Mouse (Mus musculus): ENCODE results near the gene Hrh1. TPM values are rescaled to one million over a fixed set of nuclear protein-coding genes. Genes with fewer than 3 reads are reported as not detected.

Hrh1 gene
- polyA plus RNA-seq, 1 experiment from 2014 or later = 0.59 TPM

GRCm38 (mm10) chr6:114434524-114434923 lies 36.8 kb downstream of the Hrh1 start:
- ATAC-seq (ENCODE audit: low FRiP score) = no peak
- H3K4me1 ChIP-seq = peaks cover 15% of the 10 kb centered on the region
- 79% methylated on average over 5 of the region's 5 CpGs for WGBS
- H3K36me3 ChIP-seq = no peaks in the 10 kb centered on the region
- H3K9me3 ChIP-seq (replicated peaks) = no peaks in the 10 kb centered on the region
- H3K9ac ChIP-seq (replicated peaks) = no peak overlapping the region
- H3K4me3 ChIP-seq (replicated peaks) = no peak overlapping the region
- H3K27me3 ChIP-seq (replicated peaks) = no peaks in the 10 kb centered on the region
- H3K4me2 ChIP-seq = no peak overlapping the region
- no peak overlapping the region for H3K27ac ChIP-seq (replicated peaks)

- ATAC-seq (ENCODE audit: low FRiP score) = no peak
- no peak overlapping the region for H3K9ac ChIP-seq (replicated peaks)
- no peaks in the 10 kb centered on the region for H3K36me3 ChIP-seq
- H3K27me3 ChIP-seq (replicated peaks) = no peaks in the 10 kb centered on the region
- H3K4me2 ChIP-seq = no peak overlapping the region
- H3K4me3 ChIP-seq (replicated peaks) = no peak overlapping the region
- H3K27ac ChIP-seq (replicated peaks) = no peak overlapping the region
- 56% methylated on average over 2 of the region's 2 CpGs for WGBS
- H3K4me1 ChIP-seq = peaks cover 12% of the 10 kb centered on the region; the same call in 1 of the 2 replicates
- 0 out of 2 replicates have a peak, but pooled peaks cover 5% of the 10 kb centered on the region for H3K9me3 ChIP-seq (replicated peaks)
Observed at GRCm38 (mm10) chr6:114440302-114440701, 42.6 kb downstream of the Hrh1 start.

GRCm38 (mm10) chr6:114440788-114441453 lies 43.2 kb downstream of the Hrh1 start:
- Histone ChIP-seq H3K9ac (replicated peaks) (no peak overlapping the region), H3K4me3 (replicated peaks) (no peak overlapping the region), H3K9me3 (replicated peaks) (0 out of 2 replicates have a peak, but pooled peaks cover 5% of the 10 kb centered on the region), H3K36me3 (no peaks in the 10 kb centered on the region), H3K4me1 (peaks cover 8% of the 10 kb centered on the region; the same call in 1 of the 2 replicates), H3K27ac (replicated peaks) (no peak overlapping the region), H3K4me2 (no peak overlapping the region), H3K27me3 (replicated peaks) (no peaks in the 10 kb centered on the region)
- 0 out of 2 replicates have a peak, but pooled peaks have one; percentile 31 for ATAC-seq (ENCODE audit: low FRiP score)
- WGBS = 28% methylated on average over 10 of the region's 10 CpGs

- 0 out of 2 replicates have a peak, but pooled peaks cover 5% of the 10 kb centered on the region for H3K9me3 ChIP-seq (replicated peaks)
- H3K27me3 ChIP-seq (replicated peaks) = no peaks in the 10 kb centered on the region
- no peak overlapping the region for H3K4me2 ChIP-seq
- H3K27ac ChIP-seq (replicated peaks) = no peak overlapping the region
- no peaks in the 10 kb centered on the region for H3K36me3 ChIP-seq
- H3K4me3 ChIP-seq (replicated peaks) = no peak overlapping the region
- H3K9ac ChIP-seq (replicated peaks) = no peak overlapping the region
- ATAC-seq (ENCODE audit: low FRiP score) = no peak; the same call in 1 of the 2 replicates
- WGBS = 79% methylated on average over 1 of the region's 1 CpGs
- peaks cover 8% of the 10 kb centered on the region; the same call in 1 of the 2 replicates for H3K4me1 ChIP-seq
Observed at GRCm38 (mm10) chr6:114444247-114444844, 46.6 kb downstream of the Hrh1 start.

GRCm38 (mm10) chr6:114444976-114445375 lies 47.2 kb downstream of the Hrh1 start:
- no peaks in the 10 kb centered on the region for H3K36me3 ChIP-seq
- 90% methylated on average over 3 of the region's 3 CpGs for WGBS
- no peak overlapping the region for H3K27ac ChIP-seq (replicated peaks)
- H3K27me3 ChIP-seq (replicated peaks) = no peaks in the 10 kb centered on the region
- no peak overlapping the region for H3K4me2 ChIP-seq
- H3K4me3 ChIP-seq (replicated peaks) = no peak overlapping the region
- H3K9ac ChIP-seq (replicated peaks) = no peak overlapping the region
- peaks cover 8% of the 10 kb centered on the region; the same call in 1 of the 2 replicates for H3K4me1 ChIP-seq
- no peak for ATAC-seq (ENCODE audit: low FRiP score)
- H3K9me3 ChIP-seq (replicated peaks) = 0 out of 2 replicates have a peak, but pooled peaks cover under 1% of the 10 kb centered on the region

- H3K9me3 ChIP-seq (replicated peaks) = no peaks in the 10 kb centered on the region
- no peak overlapping the region for H3K9ac ChIP-seq (replicated peaks)
- no peaks in the 10 kb centered on the region for H3K36me3 ChIP-seq
- no peak overlapping the region for H3K4me2 ChIP-seq
- H3K27me3 ChIP-seq (replicated peaks) = no peaks in the 10 kb centered on the region
- no peaks in the 10 kb centered on the region for H3K4me1 ChIP-seq
- H3K4me3 ChIP-seq (replicated peaks) = no peak overlapping the region
- no peak for ATAC-seq (ENCODE audit: low FRiP score)
- H3K27ac ChIP-seq (replicated peaks) = no peak overlapping the region
- WGBS = 83% methylated on average over 9 of the region's 9 CpGs
Observed at GRCm38 (mm10) chr6:114448888-114449287, 51.2 kb downstream of the Hrh1 start.

- H3K4me3 ChIP-seq (replicated peaks) = no peak overlapping the region
- H3K27ac ChIP-seq (replicated peaks) = no peak overlapping the region
- H3K36me3 ChIP-seq = no peaks in the 10 kb centered on the region
- no peak overlapping the region for H3K4me2 ChIP-seq
- H3K27me3 ChIP-seq (replicated peaks) = 0 out of 2 replicates have a peak, but pooled peaks cover 2% of the 10 kb centered on the region
- H3K9me3 ChIP-seq (replicated peaks) = no peaks in the 10 kb centered on the region
- H3K4me1 ChIP-seq = peaks cover 10% of the 10 kb centered on the region
- 88% methylated on average over 4 of the region's 4 CpGs for WGBS
- no peak overlapping the region for H3K9ac ChIP-seq (replicated peaks)
- no peak for ATAC-seq (ENCODE audit: low FRiP score)
Observed at GRCm38 (mm10) chr6:114455267-114455666, 57.5 kb downstream of the Hrh1 start.

GRCm38 (mm10) chr6:114456255-114457042 lies 58.7 kb downstream of the Hrh1 start:
- ATAC-seq (ENCODE audit: low FRiP score) = no peak

GRCm38 (mm10) chr6:114457299-114457698 lies 59.6 kb downstream of the Hrh1 start:
- Histone ChIP-seq H3K27ac (replicated peaks) (no peak overlapping the region), H3K4me2 (no peak overlapping the region), H3K9me3 (replicated peaks) (no peaks in the 10 kb centered on the region), H3K4me3 (replicated peaks) (no peak overlapping the region), H3K4me1 (peaks cover 10% of the 10 kb centered on the region), H3K27me3 (replicated peaks) (0 out of 2 replicates have a peak, but pooled peaks cover 2% of the 10 kb centered on the region), H3K36me3 (no peaks in the 10 kb centered on the region), H3K9ac (replicated peaks) (no peak overlapping the region)
- ATAC-seq (ENCODE audit: low FRiP score) = no peak
- 86% methylated on average over 3 of the region's 3 CpGs for WGBS

More at GRCm38 (mm10) chr6:114456255-114457042, 58.7 kb downstream of the Hrh1 start:
- Histone ChIP-seq H3K9ac (replicated peaks) (no peak overlapping the region), H3K27ac (replicated peaks) (no peak overlapping the region), H3K9me3 (replicated peaks) (no peaks in the 10 kb centered on the region), H3K4me1 (peaks cover 10% of the 10 kb centered on the region), H3K4me2 (no peak overlapping the region), H3K4me3 (replicated peaks) (no peak overlapping the region), H3K36me3 (no peaks in the 10 kb centered on the region), H3K27me3 (replicated peaks) (0 out of 2 replicates have a peak, but pooled peaks cover 2% of the 10 kb centered on the region)
- WGBS = 66% methylated on average over 12 of the region's 12 CpGs

GRCm38 (mm10) chr6:114458191-114458590 lies 60.5 kb downstream of the Hrh1 start:
- Histone ChIP-seq H3K36me3 (no peaks in the 10 kb centered on the region), H3K27ac (replicated peaks) (no peak overlapping the region), H3K4me3 (replicated peaks) (no peak overlapping the region), H3K4me2 (no peak overlapping the region), H3K9me3 (replicated peaks) (no peaks in the 10 kb centered on the region), H3K4me1 (peaks cover 10% of the 10 kb centered on the region), H3K27me3 (replicated peaks) (0 out of 2 replicates have a peak, but pooled peaks cover 2% of the 10 kb centered on the region), H3K9ac (replicated peaks) (no peak overlapping the region)
- 83% methylated on average over 5 of the region's 5 CpGs for WGBS
- no peak for ATAC-seq (ENCODE audit: low FRiP score)

GRCm38 (mm10) chr6:114459969-114460368 lies 62.2 kb downstream of the Hrh1 start:
- H3K9me3 ChIP-seq (replicated peaks) = no peaks in the 10 kb centered on the region
- H3K27ac ChIP-seq (replicated peaks) = no peak overlapping the region
- H3K4me2 ChIP-seq = no peak overlapping the region
- H3K27me3 ChIP-seq (replicated peaks) = 0 out of 2 replicates have a peak, but pooled peaks cover 2% of the 10 kb centered on the region
- peaks cover 10% of the 10 kb centered on the region for H3K4me1 ChIP-seq
- no peak overlapping the region for H3K4me3 ChIP-seq (replicated peaks)
- H3K36me3 ChIP-seq = no peaks in the 10 kb centered on the region
- no peak overlapping the region for H3K9ac ChIP-seq (replicated peaks)
- 21% methylated on average over 2 of the region's 2 CpGs for WGBS
- ATAC-seq (ENCODE audit: low FRiP score) = no peak

Measured in neural tube, embryonic 15.5 days (tissue).